Mouse (Mus musculus): ENCODE results near the gene Ctdsp2.

Gene Ctdsp2

GRCm38 (mm10) chr10:126991676-126992075, 13.2 kb downstream of the Ctdsp2 start:
- no peak for DNase-seq

- no peak for DNase-seq
Observed at GRCm38 (mm10) chr10:126993621-126994020, 15.1 kb downstream of the Ctdsp2 start.

GRCm38 (mm10) chr10:126997340-126998113, 19.0 kb downstream of the Ctdsp2 start:
- DNase-seq, result peak; percentile 59

GRCm38 (mm10) chr10:127000529-127000928, 22.0 kb downstream of the Ctdsp2 start, which contains the start of gene Avil:
Gene Avil (plus strand): TSS chr10:127000709.
- no peak for DNase-seq

- no peak for DNase-seq
Observed at GRCm38 (mm10) chr10:127001297-127001696, 22.8 kb downstream of the Ctdsp2 start.

GRCm38 (mm10) chr10:127002056-127002455, 23.5 kb downstream of the Ctdsp2 start:
- DNase-seq, result no peak

- no peak for DNase-seq
Observed at GRCm38 (mm10) chr10:127002765-127003164, 24.2 kb downstream of the Ctdsp2 start.

- DNase-seq, result no peak
Observed at GRCm38 (mm10) chr10:127003334-127003733, 24.8 kb downstream of the Ctdsp2 start.

GRCm38 (mm10) chr10:127003806-127004205, 25.3 kb downstream of the Ctdsp2 start:
- DNase-seq, result no peak

- peak; percentile 66 for DNase-seq
Observed at GRCm38 (mm10) chr10:127016488-127016887, 38.0 kb downstream of the Ctdsp2 start.

- no peak for DNase-seq
Observed at GRCm38 (mm10) chr10:127017071-127017470, 38.6 kb downstream of the Ctdsp2 start.

GRCm38 (mm10) chr10:127018422-127018821, 39.9 kb downstream of the Ctdsp2 start:
- DNase-seq, result no peak

GRCm38 (mm10) chr10:127030336-127031296, 52.1 kb downstream of the Ctdsp2 start, which contains the start of gene Tsfm:
Gene Tsfm (minus strand): TSS chr10:127030840.
- peak; percentile 97 for DNase-seq

GRCm38 (mm10) chr10:127033301-127033741, 54.8 kb downstream of the Ctdsp2 start:
- peak; percentile 54 for DNase-seq

- peak; percentile 65 for DNase-seq
Observed at GRCm38 (mm10) chr10:127036273-127036672, 57.8 kb downstream of the Ctdsp2 start.

- no peak for DNase-seq
Observed at GRCm38 (mm10) chr10:127037641-127038040, 59.1 kb downstream of the Ctdsp2 start.

- DNase-seq, result peak; percentile 45
Observed at GRCm38 (mm10) chr10:127040569-127041214, 62.2 kb downstream of the Ctdsp2 start.

- DNase-seq, result peak; percentile 64
Observed at GRCm38 (mm10) chr10:127041274-127041766, 62.8 kb downstream of the Ctdsp2 start, which contains the start of the genes Mettl1 and Eef1akmt3. Gene Mettl1 (plus strand): TSS chr10:127041414. Gene Eef1akmt3 (minus strand): TSS chr10:127041513.

- peak; percentile 94 for DNase-seq
Observed at GRCm38 (mm10) chr10:127041774-127042338, 63.3 kb downstream of the Ctdsp2 start.

GRCm38 (mm10) chr10:127042468-127043115, 64.1 kb downstream of the Ctdsp2 start:
- DNase-seq, result no peak

- DNase-seq, result peak; percentile 75
Observed at GRCm38 (mm10) chr10:127043187-127043586, 64.7 kb downstream of the Ctdsp2 start.
